Mouse (Mus musculus) frontal cortex, postnatal 36 days (tissue): Measurements from ENCODE around the gene Btbd11.
A peak's percentile ranks its signal among the peaks of the same experiment; 100 is the strongest.

ENCODE experiments used
- DNase-seq, 2 experiments: peaks; one replicate each; pipeline ENCODE4 v3.0.0; 2022; ENCODE audit warnings: low spot score in 2 of 2

Btbd11 gene

DNA sequence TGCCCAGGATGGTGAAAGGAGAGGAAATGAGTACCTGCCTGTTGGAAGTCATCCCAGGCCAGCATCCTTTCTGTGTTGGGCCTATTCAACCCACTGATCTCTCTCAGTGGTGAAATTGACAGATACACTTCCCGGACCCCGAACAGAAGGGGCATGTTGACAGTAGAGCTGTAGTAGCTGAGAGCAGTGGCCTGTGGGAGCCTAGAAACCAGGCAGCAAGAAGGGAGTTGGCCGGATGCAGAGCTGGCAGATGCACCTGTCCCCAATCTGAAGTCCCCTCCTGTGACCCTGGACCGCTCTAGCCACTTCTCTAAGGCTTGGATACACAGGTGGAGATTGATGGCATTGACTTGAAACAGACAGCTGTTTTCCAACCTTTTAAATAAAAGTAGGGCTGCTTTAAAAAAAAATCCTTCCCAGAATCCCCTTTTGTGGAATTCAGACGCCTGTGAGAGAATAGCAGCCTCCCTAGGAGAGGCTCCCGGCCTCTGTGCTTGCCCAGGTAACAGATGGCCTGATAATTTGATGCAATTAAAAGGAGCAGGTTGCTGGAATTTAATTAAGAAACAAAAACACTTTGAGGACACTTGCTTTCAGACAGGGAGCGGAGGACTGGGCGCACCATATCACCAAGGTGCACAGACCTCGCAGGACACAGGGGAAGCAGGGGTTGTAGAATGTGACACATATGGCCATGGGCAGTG is 89.2 kb downstream of the Btbd11 start:
- DNase-seq: no peak

DNA sequence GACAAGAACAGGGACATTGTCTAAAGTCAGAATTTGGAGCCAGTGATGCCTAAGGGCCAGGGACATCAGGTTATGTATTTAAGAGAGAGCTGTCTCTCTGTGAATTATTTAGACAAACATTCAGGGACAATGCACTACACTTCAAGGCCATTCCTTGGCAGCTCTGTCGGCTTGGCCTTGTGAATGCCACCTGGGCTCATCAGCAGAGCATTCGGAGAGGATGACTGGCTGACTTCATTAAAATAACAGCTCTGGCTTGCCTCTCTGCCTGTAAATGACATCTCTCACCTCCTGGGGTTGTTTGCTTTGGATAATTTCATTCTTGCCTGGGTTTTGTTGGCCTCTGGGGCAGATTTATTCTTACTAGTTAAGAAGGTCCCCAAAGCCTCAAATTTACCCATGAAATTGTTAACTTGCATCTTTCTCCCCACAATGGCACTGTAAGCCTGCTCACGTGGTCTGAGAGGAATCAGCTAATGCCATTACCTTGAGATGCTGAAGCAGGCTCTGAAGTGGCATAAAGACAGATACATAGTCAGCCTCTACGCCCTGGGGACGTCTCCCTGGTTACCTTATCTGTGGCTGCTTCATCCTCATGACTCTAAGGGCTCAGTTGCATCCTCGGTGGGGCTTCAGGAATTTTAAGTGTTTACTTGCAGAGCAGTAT is 93.5 kb downstream of the Btbd11 start:
- DNase-seq: no peak

DNA sequence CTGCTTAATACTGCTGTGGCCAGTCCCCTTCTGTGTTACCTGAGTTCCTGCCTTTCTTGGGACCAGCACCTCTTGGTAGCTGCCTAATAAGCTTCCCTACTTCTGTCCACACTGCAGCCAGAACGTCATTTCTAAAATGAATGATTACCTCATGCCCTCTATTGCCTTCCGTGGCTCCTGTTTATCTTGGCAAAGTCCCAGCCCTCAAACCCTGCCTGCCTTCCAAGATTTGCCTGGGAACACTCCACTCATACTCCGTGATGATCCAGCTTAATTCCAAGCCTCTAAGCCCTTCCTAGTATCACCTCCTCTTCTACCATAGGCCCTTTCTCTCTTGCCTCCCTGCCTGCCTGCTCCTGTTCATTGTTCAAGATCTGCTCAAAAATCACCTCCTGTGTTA is 94.5 kb downstream of the Btbd11 start:
- no peak for DNase-seq

DNA sequence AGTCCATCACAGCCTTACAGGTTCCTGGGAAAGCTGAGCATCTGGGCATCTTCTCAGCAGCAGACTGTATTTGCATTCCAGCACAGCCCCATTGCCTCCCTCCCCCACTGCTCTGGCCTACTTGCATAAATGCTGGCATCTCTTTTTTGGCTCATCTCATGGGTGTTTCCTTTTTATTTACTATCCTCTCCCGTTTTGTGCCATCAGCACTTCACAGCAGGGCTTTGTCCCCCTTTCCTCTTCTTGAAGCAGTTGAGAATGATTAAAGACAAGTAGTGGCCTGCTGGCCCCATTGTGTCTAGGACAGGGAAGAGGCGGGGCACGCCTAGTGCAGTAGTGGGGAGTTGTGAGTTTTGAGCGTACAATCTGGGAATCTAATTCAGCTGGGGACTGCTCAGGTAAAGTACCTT is 95.5 kb downstream of the Btbd11 start:
- peak; percentile 17 to 71 for DNase-seq

DNA sequence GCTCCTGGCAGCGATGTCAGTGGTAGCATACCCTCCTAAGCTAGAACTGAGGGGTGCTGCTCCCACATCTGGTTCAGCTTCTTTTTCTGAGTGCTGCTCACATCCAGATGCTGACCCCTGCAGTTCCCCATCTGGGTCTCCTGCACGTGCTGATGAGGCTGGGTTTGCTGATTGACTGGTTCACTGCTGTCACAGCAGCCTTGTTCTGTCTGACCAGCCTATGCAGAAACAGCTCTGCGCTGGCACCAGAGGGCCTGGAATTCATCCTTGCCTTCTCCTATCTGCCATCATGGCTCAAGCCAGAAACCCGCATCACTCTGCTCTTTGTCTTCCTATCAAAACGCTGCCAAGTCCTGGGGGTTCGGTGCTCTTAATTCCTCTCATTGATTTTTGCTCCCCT is 95.9 kb downstream of the Btbd11 start:
- DNase-seq: no peak

DNA sequence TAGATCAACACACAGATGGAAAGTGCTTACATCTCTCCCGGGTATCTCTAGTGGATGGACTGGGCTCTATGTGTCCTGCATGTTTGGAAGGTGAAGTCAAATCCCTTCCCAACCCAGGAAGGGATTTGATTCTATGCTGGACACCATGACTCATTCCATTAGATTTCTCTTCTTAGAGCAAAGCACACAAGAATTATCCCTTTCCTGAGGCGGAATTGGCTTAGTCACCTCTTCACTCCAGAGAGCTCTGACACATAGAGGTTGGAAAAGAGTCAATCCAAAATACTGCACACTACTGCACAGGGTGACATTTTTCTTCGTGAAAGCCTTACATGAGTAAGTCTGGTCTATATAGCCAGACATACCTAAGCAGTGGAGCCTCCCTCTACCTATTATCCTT is 99.8 kb downstream of the Btbd11 start:
- DNase-seq: no peak

DNA sequence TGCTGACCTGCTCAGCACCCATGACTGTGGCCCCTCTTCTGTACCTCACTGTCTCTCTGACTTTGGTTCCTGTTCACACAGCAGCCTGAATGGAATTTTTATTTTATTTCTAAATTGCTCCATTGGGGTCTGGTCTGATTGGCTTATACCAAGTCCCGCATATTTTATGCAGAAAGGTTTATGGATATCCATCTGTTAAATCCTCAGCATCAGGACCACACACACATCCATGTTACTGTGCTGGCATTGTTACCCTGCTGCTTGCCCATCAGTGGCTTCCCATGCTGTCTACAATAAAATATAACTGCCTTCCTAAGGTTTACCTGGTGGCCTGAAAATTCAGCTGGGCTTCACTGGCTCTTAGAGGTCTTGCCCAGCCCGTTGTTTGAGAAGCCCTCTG is 106.0 kb downstream of the Btbd11 start:
- no peak for DNase-seq

DNA sequence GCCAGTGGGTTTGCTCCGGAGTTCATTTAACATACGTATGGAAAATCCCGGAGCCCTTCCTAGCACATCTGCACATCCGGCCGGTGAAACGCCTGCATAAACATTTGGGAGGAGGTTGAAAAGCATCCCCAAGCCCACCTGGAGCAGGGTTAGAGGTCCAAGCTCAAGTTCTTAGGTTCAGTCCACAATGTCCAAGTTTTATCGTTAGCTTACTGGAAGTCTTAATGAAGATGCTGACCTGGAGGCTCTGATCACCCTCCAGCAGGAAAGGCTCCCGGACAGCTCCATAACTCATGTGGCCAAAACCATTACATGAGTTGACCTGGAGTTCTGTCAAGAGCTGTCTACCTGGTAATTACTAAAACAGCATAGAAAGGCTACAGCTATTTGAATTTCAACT is 109.7 kb downstream of the Btbd11 start:
- DNase-seq: no peak

DNA sequence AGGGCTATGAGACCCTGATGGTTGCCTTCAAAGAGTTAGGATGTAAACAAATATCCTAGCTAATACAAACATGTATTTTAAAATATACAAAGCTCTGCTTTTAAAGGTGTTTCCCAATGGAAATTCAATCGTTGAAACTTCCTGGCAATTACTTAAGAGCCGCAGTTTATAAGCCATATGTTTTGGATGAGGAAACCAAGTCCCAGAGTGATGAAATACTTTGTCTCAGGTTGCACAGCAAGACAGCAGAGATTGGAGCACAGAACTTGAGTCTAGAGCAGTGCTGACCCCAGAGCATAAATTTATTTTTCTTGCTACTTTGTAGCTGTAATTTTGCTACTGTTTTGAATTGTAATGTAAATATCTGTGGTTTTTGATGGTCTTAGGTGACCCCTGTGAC is 110.4 kb downstream of the Btbd11 start:
- DNase-seq: no peak

DNA sequence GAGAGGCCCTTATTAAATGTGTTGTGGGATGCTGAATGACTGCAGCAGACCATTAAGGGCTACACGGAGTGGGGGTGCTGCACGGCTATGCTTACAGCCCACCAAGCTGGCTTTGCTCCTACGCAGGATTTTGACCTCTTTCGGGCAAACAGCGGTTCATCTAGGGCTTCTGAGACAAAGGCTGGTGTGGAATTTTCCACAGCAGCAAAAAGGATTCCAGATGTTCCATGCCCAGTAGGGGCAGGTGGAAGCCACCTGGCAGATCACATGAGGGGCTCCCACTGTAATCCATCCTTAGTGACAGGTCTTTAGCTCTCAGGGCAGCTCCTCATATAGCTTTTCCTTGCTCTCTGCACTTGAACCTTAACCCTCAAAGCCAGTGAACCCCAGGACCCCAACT is 111.3 kb downstream of the Btbd11 start:
- no peak for DNase-seq

DNA sequence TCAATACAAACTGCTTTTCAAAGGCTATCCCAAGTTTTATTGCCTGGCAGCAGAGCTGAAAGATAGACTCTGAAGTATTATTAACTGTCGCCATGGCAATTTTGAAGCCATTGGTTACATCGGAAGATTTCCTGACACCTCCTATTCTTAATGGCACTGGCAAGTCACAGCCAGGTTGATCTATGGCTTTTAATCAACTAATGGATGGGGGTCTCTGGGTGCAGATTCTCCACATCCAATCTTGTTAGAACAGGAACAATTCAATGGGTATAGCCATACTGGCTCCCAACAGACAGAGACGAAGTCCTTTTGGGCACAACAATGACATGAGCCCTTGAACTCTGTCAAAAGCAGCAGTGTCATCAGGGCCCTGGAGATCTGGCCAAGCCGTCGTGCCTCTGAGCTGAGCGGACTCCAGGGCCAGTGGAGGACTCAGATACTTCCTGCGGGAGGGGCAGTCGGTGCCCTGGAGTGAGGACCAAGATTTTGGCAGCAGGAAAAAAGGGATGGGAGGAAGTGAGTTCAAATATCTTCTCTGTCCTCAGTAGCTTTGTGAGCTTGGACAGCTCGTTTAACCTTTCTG is 114.0 kb downstream of the Btbd11 start:
- no peak for DNase-seq

DNA sequence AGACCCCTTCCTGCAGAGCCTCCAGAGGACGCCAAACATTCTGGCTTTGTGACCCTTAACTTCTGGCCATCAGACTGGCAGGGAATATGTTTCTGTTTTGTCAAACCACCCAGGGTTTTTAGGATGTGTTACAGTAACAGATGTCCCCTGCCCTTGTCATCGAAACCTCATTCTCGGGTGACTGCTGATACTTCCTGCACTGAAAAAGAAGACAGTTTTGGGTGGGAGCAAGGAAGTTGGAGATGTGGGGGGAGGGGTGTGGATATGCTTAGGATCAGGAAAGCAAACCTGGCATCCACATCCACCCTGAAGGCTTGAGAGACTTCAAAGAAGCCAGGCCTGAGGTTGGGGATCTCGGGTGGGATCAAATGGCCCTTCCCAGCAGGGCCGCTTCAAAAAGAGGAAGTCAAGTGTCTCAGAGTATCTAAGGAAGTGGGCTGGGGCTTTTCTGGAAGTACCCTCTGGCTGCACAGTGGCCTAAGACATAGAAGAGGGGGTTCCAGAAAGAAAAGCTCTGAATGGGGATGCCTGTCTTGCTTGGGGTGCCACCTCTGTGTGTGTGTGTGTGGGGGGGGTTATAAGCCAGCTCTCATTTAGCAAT is 115.5 kb downstream of the Btbd11 start:
- DNase-seq: no peak

DNA sequence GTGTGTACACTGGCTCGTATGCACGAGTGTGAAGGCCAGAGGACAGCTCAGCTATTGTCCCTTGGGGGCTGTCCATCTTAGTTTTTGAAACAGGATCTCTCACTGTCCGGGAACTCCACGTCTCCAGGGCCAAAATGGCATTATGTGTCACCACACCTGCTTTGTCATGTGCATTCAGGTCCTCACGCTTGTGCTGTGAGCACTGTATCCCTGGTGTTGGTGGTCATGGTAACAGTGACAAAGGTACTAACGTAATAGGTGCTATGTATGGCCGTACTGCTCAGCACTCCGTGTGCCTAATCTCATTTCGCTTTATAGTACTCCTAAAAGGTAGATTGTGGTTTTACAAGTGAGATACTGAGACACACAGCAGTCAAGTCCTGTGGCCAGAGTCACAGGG is 116.0 kb downstream of the Btbd11 start:
- no peak for DNase-seq

DNA sequence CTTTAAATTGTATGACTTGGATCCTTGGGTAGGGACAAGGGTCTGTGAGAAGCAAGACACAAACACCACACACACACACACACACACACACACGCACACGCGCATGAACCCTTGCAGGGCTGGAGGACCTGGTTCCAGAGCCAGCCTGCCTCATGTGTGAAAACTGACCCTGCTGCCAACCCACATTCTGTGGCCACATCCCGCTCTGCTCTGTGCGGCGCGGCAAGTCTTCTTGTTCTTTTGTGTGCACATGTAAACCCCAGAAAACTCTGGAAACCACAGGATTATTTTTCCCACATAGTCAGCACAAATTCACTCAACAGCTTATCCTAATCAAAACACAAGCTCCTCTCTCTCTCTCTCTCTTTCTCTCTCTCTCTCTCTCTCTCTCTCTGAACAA is 116.8 kb downstream of the Btbd11 start:
- DNase-seq: no peak

DNA sequence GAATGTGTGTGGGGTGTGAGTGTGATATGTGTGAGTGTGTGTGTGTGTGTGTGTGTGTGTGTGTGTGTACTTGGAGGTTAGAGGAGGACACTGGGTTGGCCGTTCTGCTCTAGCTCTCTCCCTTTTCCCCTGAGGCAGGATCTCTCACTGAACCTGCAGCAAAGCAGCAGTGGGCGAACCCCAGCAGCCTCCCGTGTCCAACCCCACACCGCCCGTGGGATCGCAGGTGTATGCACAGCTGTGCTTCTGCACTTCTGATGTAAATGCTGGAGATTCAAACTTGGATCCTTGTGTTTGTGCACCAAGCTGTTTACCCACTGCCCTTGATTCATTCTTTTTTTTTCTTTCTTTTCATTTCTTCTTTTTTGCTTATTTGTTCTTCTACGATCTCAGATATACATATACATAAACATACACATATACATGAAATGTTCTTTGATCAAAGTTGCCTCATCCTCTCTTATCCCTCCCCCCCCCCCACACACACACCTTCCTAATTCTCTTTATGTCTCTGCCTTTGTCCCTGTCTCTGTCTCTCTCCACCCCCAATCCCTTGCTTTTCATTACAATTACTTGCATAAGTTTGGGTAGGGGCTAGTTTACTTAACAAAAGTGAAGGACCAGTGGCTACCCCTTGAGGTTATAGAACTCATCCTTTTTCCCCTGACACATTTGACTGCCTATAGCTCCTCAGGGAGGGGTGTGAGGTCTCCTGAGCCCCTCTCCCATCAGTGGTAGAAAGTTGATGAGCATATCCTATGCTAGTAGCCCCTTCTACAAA is 120.8 kb downstream of the Btbd11 start:
- DNase-seq: no peak

DNA sequence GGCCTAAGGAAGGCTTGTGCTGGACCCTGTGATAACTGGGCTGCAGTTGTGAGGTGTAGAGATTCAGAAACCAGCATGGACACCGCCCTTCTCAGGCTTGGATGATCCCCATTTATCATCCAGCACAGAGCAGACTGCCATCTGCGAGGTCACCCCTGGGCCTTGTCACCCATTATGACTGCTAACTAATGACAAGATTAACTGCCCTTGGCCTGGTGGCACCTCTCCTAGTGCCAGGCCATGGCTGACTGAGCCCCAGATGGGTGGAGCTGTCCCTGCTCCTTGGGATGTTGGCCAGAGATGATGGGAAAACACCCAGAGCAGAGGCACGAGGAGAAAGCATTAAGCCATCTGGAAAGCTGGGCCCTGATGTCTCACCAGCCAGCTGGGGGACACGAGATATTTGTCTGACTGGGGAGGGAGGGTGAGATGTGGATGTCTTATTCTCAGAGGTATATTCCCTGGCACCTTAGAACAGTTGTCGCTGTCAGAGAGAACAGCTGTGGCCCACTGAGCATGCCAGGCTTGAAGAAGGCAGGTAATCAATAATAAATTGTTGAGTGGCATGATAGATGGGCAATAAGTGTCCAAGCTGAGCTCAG is 121.7 kb downstream of the Btbd11 start:
- DNase-seq: no peak

DNA sequence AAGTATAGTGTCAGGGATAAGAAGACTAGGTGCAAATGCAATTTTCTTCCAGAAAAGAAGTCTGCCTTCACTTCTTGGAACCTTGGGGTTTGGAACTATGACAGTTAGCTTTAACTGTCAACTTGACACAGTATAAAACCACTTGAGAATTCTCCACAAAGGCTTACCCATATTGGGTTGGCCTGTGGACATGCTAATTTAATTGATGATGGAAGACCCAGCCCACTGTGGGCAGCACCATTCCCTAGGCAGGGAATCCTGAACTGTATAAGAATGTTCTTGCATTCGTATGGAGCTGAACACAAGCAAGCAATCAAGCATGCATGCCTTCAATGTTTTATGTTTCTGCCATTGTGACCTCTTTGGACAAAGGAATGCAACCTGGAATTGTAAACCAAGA is 122.4 kb downstream of the Btbd11 start:
- DNase-seq: no peak

DNA sequence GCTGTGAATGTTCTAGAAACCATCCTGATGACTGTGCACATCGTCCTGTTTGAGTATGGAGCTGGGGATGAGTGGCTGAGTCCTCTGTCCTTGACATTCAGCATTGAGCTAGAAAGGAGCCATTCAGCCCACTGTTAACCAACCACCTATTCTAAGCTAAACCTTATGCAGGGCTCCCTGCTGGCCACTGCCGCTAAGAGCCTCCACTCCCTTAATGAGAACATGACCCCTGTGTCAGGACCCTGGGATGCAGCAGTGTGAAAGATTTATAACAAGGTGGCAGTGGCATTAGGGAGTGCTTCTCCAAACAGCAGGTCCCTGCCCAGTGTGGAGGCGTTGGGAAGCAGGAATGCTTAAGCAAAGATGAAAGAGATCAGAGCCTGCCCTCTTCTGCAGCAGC is 123.7 kb downstream of the Btbd11 start:
- no peak for DNase-seq

DNA sequence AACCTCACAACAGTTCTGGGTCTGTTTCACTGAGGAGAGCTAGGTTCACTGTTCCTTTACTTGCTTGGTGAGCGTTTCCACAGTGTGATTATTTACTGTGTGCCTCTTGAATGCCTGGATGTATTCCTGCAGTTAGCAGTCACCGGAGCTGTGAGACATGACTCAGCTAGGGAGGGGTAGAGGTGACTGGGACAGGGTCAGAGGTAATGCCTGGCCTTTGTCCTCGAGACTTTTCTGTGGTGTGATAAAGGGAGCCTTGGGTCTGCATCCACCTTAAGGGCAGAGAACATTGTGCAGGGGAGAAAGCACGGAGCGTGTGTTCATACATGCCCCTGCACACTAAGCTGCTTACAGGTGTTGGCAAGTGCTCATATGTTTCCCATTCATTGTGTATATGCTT is 126.2 kb downstream of the Btbd11 start:
- DNase-seq: no peak

DNA sequence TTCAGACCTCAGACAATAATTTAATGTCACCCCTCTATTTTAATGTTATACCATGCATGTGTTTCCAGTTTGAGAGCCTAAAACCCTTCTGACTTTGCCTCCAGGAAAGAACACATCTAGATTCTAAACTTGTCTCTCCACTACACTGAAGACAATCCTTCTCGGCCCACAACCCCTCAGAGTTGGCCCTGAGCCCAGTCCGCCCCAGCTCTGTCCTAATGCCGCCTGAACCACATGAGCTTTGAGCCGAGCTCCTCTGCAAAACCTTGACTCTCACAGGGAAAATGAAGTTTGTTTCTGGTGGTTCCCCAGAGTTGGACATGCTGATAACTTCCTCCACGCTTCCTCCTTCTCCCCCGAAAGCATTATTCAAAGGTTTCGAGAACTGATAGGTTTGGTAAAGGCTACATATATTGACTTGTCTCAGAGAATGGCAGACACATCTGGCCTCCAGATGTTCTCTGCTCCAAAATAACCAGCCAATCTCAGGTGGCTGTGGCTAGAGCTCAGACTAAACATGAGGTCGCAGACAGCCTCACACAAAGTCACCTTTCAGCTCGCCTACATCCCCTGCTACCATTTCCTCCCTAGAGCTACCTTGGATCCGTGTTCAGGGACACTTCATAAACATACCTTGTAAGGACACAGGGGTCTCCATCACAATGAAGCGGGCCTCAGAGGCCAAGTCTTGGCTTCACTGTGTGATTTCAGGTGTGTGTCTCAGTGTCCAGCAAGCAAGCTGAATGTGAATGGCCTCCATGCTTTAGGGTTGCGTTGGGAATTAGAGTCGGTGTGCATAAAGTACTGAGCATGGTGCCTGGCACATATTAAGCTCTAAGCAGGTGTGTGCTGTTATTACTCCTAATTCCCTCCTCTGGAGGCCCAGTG is 130.9 kb downstream of the Btbd11 start:
- peak; percentile 7 to 35 for DNase-seq

DNA sequence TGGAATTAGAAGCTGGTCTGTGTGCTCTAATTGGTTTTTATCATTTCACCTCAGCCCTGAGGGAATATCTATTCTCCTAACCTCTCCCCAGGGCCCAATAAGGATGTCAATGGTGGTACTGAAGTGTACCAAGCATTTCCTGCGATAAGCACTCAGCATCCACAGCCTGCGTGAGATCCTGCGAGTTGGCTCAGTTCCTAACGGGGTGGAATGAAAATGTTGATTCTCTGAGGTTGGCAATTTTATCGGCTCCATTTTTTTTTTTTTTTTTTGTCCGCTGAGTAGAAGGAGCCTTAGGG is 131.4 kb downstream of the Btbd11 start:
- DNase-seq: no peak
